24 mouse cellular contexts compared by ENCODE assay signal in the genomic region with DNA sequence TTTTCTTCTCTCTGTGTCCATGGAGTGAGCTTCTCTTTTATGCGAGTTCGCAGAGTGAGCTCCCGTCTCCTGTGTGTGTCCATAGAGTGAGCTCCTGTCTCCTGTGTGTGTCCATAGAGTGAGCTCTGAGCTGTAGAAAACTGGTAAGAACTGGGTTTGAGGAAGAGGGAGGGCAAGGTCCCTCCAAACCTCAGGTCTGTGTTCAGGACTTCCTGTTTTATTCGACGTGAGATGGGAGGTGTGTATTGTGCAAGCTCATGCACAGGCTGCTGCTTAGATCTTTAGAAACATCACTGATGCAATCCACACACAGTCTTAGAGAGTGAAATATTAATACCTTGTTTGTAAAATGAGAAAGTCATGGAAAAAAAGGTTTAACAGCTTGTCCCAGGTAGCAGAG.
A peak's percentile ranks its signal among the peaks of the same experiment; 100 is the strongest.
DNase-seq lines count a peak whose midpoint lies in the region; ATAC-seq and TF ChIP-seq lines count a peak whose summit lies in the region.
"Had no signal": no experiment of that assay in that cellular context is flagged by ENCODE, and none has a peak within 500 bp of the region (broad histone marks: within the 10 kb centered on the region; RNA-seq: fewer than 3 reads in every experiment).

No protein-coding gene starts in this region.

- H3K4me2 ChIP-seq in liver, postnatal 0 days (ENCODE audit: low read depth, low read length): no peak overlapping the region; the same call in 1 of the 2 replicates
- no peak overlapping the region for H3K4me2 ChIP-seq in liver, embryonic 12.5 days
- H3K4me2 ChIP-seq: forebrain, embryonic 13.5 days; hindbrain, embryonic 14.5 days had no signal

- no peak overlapping the region for H3K4me3 ChIP-seq in liver, postnatal 0 days (ENCODE audit: low read depth, low read length)
- H3K4me3 ChIP-seq in liver, embryonic 12.5 days: no peak overlapping the region
- H3K4me3 ChIP-seq: embryonic facial prominence, embryonic 10.5 days; forebrain, embryonic 13.5 days; hindbrain, embryonic 10.5 days had no signal

- no peaks in the 10 kb centered on the region for H3K36me3 ChIP-seq in liver, postnatal 0 days (replicated peaks; ENCODE audit: insufficient read depth, low read length)
- no peaks in the 10 kb centered on the region for H3K36me3 ChIP-seq in liver, embryonic 12.5 days
- H3K36me3 ChIP-seq: embryonic facial prominence, embryonic 10.5 days; G1E had no signal

- no peak for TF ChIP-seq EP300 in liver, postnatal 0 days (IDR thresholded peaks at IDR 0.05; ENCODE audit: low read depth)

- DNase-seq in liver, postnatal 0 days: no peak
- peak; percentile 11 for DNase-seq in MEL-GATA-1-ER (ENCODE audit: extremely low read depth, low read depth)
- DNase-seq in lung, postnatal 25 days (ENCODE audit: low spot score): no peak
- DNase-seq in right cerebral cortex, postnatal 36 days (ENCODE audit: low spot score in 2 of 2): no peak
- no peak for DNase-seq in layer of hippocampus, postnatal 25 days (ENCODE audit: extremely low spot score in 1 of 2, low spot score in 1 of 2)
- DNase-seq: adrenal gland, postnatal 14 days; B cell, adult 2 months; cerebellum, adult 18-20 months; cerebellum, adult 9-11 months; cerebellum, postnatal 36 days; forebrain, postnatal 0 days; gastrocnemius, postnatal 14 days; heart, postnatal 10 days had no signal

- no peaks in the 10 kb centered on the region for H3K4me1 ChIP-seq in liver, postnatal 0 days (ENCODE audit: insufficient read depth)
- H3K4me1 ChIP-seq in liver, embryonic 12.5 days: no peaks in the 10 kb centered on the region
- H3K4me1 ChIP-seq: embryonic facial prominence, embryonic 10.5 days; forebrain, embryonic 13.5 days; hindbrain, embryonic 10.5 days had no signal

- no peak overlapping the region for H3K9ac ChIP-seq in liver, postnatal 0 days (replicated peaks)
- H3K9ac ChIP-seq in liver, embryonic 12.5 days: no peak overlapping the region
- H3K9ac ChIP-seq: forebrain, embryonic 13.5 days; forebrain, postnatal 0 days; hindbrain, embryonic 14.5 days had no signal

- no peaks in the 10 kb centered on the region for H3K9me3 ChIP-seq in liver, postnatal 0 days (ENCODE audit: low read length)
- no peaks in the 10 kb centered on the region for H3K9me3 ChIP-seq in liver, embryonic 12.5 days (replicated peaks)
- H3K9me3 ChIP-seq: embryonic facial prominence, embryonic 10.5 days; forebrain, embryonic 13.5 days; hindbrain, embryonic 10.5 days had no signal

- no peaks in the 10 kb centered on the region for H3K27me3 ChIP-seq in liver, postnatal 0 days (ENCODE audit: insufficient read depth, low read length)
- H3K27me3 ChIP-seq in liver, embryonic 12.5 days (replicated peaks): no peaks in the 10 kb centered on the region
- H3K27me3 ChIP-seq: forebrain, embryonic 13.5 days; Patski had no signal

- 54% methylated on average over 5 of the region's 5 CpGs for WGBS in liver, postnatal 0 days (ENCODE audit: insufficient replicate concordance)
- WGBS in liver, embryonic 12.5 days (ENCODE audit: insufficient replicate concordance): 55% methylated on average over 5 of the region's 5 CpGs

- TF ChIP-seq CTCF in liver, postnatal 0 days (IDR thresholded peaks at IDR 0.05; ENCODE audit: low read depth): no peak

- ATAC-seq in liver, postnatal 0 days: peak; percentile 61
- no peak for ATAC-seq in liver, embryonic 12.5 days
- peak; percentile 95 for ATAC-seq in granulocyte monocyte progenitor cell, adult 5-6 weeks (replicated peaks; ENCODE audit: poor library complexity, severe bottlenecking)
- ATAC-seq in monocyte, adult 5-6 weeks (replicated peaks; ENCODE audit: insufficient number of reproducible peaks, low FRiP score, low TSS enrichment, poor library complexity, severe bottlenecking): peak; percentile 70
- ATAC-seq: activated CD4-positive, CD25-positive, alpha-beta regulatory T cell, adult 4 months; CD4-positive, CD25-positive, alpha-beta regulatory T cell, adult 4 months; forebrain, embryonic 13.5 days; forebrain, postnatal 0 days; Patski had no signal

- H3K27ac ChIP-seq in liver, postnatal 0 days (ENCODE audit: low read depth): no peak overlapping the region; the same call in 1 of the 2 replicates
- no peak overlapping the region for H3K27ac ChIP-seq in liver, embryonic 12.5 days
- H3K27ac ChIP-seq: embryonic facial prominence, embryonic 10.5 days; forebrain, embryonic 13.5 days; hindbrain, embryonic 10.5 days; hindbrain, embryonic 14.5 days had no signal
